8 mouse cellular contexts compared by ENCODE assay signal in the genomic region with DNA sequence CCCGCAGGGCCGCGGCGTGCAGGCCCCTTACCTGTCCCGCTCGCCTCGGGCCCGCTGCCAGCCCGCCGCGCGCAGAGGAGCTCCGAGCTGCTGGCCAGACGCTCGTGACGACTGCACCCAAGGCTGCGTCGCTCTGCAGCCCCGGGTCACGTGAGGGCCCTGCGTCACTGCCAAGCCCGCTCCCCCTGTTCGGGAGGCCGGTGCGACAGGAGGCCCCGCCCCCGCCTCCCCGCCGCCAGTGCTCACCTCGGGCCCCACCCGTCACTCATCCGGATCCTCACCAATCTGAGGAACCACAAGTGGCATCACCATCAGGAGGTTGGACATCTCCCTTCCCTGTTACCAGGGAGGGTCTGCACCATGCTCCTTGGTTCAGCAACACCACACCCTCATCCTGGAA. TPM values are rescaled to one million over a fixed set of nuclear protein-coding genes. Genes with fewer than 3 reads are reported as not detected.
DNase-seq lines count a peak whose midpoint lies in the region; ATAC-seq and TF ChIP-seq lines count a peak whose summit lies in the region.
"Not testable (repeated sequence)": the region's sequence is repeated elsewhere in the genome, so short reads cannot be mapped to it uniquely, and the experiment has no call there.

A gene (minus strand): TSS at position 217 of the 400 bp plus-strand sequence.

- H3K4me1 ChIP-seq in ES-Bruce4 (ENCODE audit: control insufficient read depth, insufficient read depth, low read length); heart, embryonic 14.5 days (ENCODE audit: control insufficient read depth in 2 of 2, insufficient read depth in 2 of 2, low read length in 2 of 2); kidney, postnatal 0 days (replicated peaks; ENCODE audit: insufficient read depth, low read length); limb, embryonic 11.5 days (ENCODE audit: control insufficient read depth, insufficient read depth, low read length); midbrain, embryonic 11.5 days (ENCODE audit: control insufficient read depth, insufficient read depth, low read length); stomach, embryonic 14.5 days (ENCODE audit: control insufficient read depth, insufficient read depth, low read length): not testable (repeated sequence)

- peak; percentile 26 for DNase-seq in cerebellum, adult 11 months
- DNase-seq in kidney, postnatal 0 days (ENCODE audit: low spot score); limb, embryonic 11.5 days (ENCODE audit: low spot score); midbrain, embryonic 11.5 days (ENCODE audit: low spot score, missing footprints): not testable (repeated sequence)

- not testable (repeated sequence) for TF ChIP-seq CTCF in ES-Bruce4 (IDR thresholded peaks at IDR 0.05; ENCODE audit: low read depth, low read length); kidney, postnatal 0 days (IDR thresholded peaks at IDR 0.05; ENCODE audit: low read depth)

- H3K36me3 ChIP-seq in ES-Bruce4 (ENCODE audit: control insufficient read depth, insufficient read depth, low read length, poor library complexity, severe bottlenecking); heart, embryonic 14.5 days (ENCODE audit: control insufficient read depth, insufficient read depth, low read length); kidney, postnatal 0 days (ENCODE audit: insufficient read depth, low read length); limb, embryonic 11.5 days (ENCODE audit: control insufficient read depth, insufficient read depth, low read length); midbrain, embryonic 11.5 days (ENCODE audit: control insufficient read depth, insufficient read depth, low read length); stomach, embryonic 14.5 days (ENCODE audit: control insufficient read depth, insufficient read depth, low read length): not testable (repeated sequence)

- peak within 1 kb of the TSS; percentile 77 for H3K4me3 ChIP-seq in ES-Bruce4 (ENCODE audit: low read depth, low read length)
- peak within 1 kb of the TSS; percentile 18; a peak in 2 of 4 replicates for H3K4me3 ChIP-seq in heart, embryonic 14.5 days (ENCODE audit: control insufficient read depth in 1 of 2, insufficient read depth in 1 of 2, low read depth in 1 of 2, low read length in 2 of 2)
- H3K4me3 ChIP-seq in kidney, postnatal 0 days (replicated peaks; ENCODE audit: low read depth, low read length): peak within 1 kb of the TSS; percentile 16; the same call in 1 of the 2 replicates
- H3K4me3 ChIP-seq in limb, embryonic 11.5 days (ENCODE audit: low read depth, low read length): peak within 1 kb of the TSS; percentile 36
- H3K4me3 ChIP-seq in midbrain, embryonic 11.5 days (ENCODE audit: low read depth, low read length): peak within 1 kb of the TSS; percentile 37
- peak within 1 kb of the TSS; percentile 18 for H3K4me3 ChIP-seq in stomach, embryonic 14.5 days (ENCODE audit: low read depth, low read length)

- TF ChIP-seq EP300 in ES-Bruce4 (IDR thresholded peaks at IDR 0.05; ENCODE audit: insufficient read depth, low read depth, low read length): not testable (repeated sequence)

- no CpG with 5 or more reads among the region's 32 CpGs for WGBS in heart, embryonic 14.5 days
- WGBS in kidney, postnatal 0 days: 29% methylated on average over 8 of the region's 32 CpGs
- no CpG with 5 or more reads among the region's 32 CpGs for WGBS in limb, embryonic 11.5 days
- no CpG with 5 or more reads among the region's 32 CpGs for WGBS in midbrain, embryonic 11.5 days
- WGBS in stomach, embryonic 14.5 days: no CpG with 5 or more reads among the region's 32 CpGs

- TF ChIP-seq POLR2A in ES-Bruce4 (IDR thresholded peaks at IDR 0.05; ENCODE audit: insufficient read depth, low read length): not testable (repeated sequence)

- peak within 1 kb of the TSS; percentile 40; the same call in 1 of the 2 replicates for H3K9ac ChIP-seq in ES-Bruce4 (ENCODE audit: low read depth, poor library complexity, severe bottlenecking)
- not testable (repeated sequence) for H3K9ac ChIP-seq in heart, embryonic 14.5 days (ENCODE audit: low read length); kidney, postnatal 0 days (ENCODE audit: low read depth, low read length); stomach, embryonic 14.5 days (replicated peaks; ENCODE audit: low read depth, low read length)
- peak within 1 kb of the TSS; percentile 22; the same call in 1 of the 2 replicates for H3K9ac ChIP-seq in limb, embryonic 11.5 days (ENCODE audit: low read length)
- peak within 1 kb of the TSS; percentile 62 for H3K9ac ChIP-seq in midbrain, embryonic 11.5 days (ENCODE audit: low read length)

- ATAC-seq in erythroblast, adult 5-6 weeks (replicated peaks; ENCODE audit: low FRiP score, poor library complexity, severe bottlenecking): peak; percentile 96
- ATAC-seq in heart, embryonic 14.5 days (ENCODE audit: insufficient number of reproducible peaks, insufficient read depth, low FRiP score, low read depth): peak; percentile 88
- ATAC-seq in kidney, postnatal 0 days (replicated peaks; ENCODE audit: low FRiP score, low read depth): peak; percentile 94
- peak; percentile 98 for ATAC-seq in limb, embryonic 11.5 days (ENCODE audit: insufficient number of reproducible peaks, low FRiP score, low TSS enrichment, low read depth)
- ATAC-seq in midbrain, embryonic 11.5 days (ENCODE audit: low FRiP score): peak; percentile 98
- ATAC-seq in stomach, embryonic 14.5 days (ENCODE audit: insufficient number of reproducible peaks, insufficient read depth, low FRiP score, low read depth): peak; percentile 96

- peak within 1 kb of the TSS; percentile 56 for H3K4me2 ChIP-seq in heart, embryonic 14.5 days (ENCODE audit: low read length)
- H3K4me2 ChIP-seq in kidney, postnatal 0 days (ENCODE audit: low read length): peak within 1 kb of the TSS; percentile 32
- peak within 1 kb of the TSS; percentile 32 for H3K4me2 ChIP-seq in limb, embryonic 11.5 days (ENCODE audit: low read depth, severe bottlenecking)
- peak within 1 kb of the TSS; percentile 33 for H3K4me2 ChIP-seq in midbrain, embryonic 11.5 days
- H3K4me2 ChIP-seq in stomach, embryonic 14.5 days (replicated peaks; ENCODE audit: low read depth, low read length): peak within 1 kb of the TSS; percentile 34

- H3K9me3 ChIP-seq in ES-Bruce4 (replicated peaks; ENCODE audit: control insufficient read depth, insufficient read depth, low read length, poor library complexity, severe bottlenecking); heart, embryonic 14.5 days (ENCODE audit: control insufficient read depth, low read length); kidney, postnatal 0 days (replicated peaks; ENCODE audit: low read length); limb, embryonic 11.5 days (ENCODE audit: control insufficient read depth, low read length); midbrain, embryonic 11.5 days (ENCODE audit: control insufficient read depth, low read length); stomach, embryonic 14.5 days (ENCODE audit: control insufficient read depth, low read depth, low read length): not testable (repeated sequence)

- H3K27ac ChIP-seq in ES-Bruce4 (ENCODE audit: insufficient read depth, low read length); heart, embryonic 14.5 days (replicated peaks in 1 of 2; ENCODE audit: control insufficient read depth in 1 of 2, insufficient read depth in 1 of 2, low read depth in 2 of 2, low read length in 2 of 2); kidney, postnatal 0 days; limb, embryonic 11.5 days (replicated peaks; ENCODE audit: low read depth, low read length); stomach, embryonic 14.5 days (ENCODE audit: low read length): not testable (repeated sequence)
- H3K27ac ChIP-seq in midbrain, embryonic 11.5 days (ENCODE audit: low read depth, low read length): peak within 1 kb of the TSS; percentile 22; the same call in 1 of the 2 replicates

- H3K27me3 ChIP-seq in ES-Bruce4 (ENCODE audit: control insufficient read depth, insufficient read depth, low read length, poor library complexity, severe bottlenecking); heart, embryonic 14.5 days (ENCODE audit: control insufficient read depth, insufficient read depth, low read length); kidney, postnatal 0 days (ENCODE audit: insufficient read depth, low read length); limb, embryonic 11.5 days (ENCODE audit: control insufficient read depth, insufficient read depth, low read length); midbrain, embryonic 11.5 days (ENCODE audit: control insufficient read depth, insufficient read depth, low read length); stomach, embryonic 14.5 days (ENCODE audit: control insufficient read depth, insufficient read depth, low read length): not testable (repeated sequence)

RNA-seq across cellular contexts. Expression of the gene that starts here (rescaled TPM):
- 42.4 and 46.5 TPM in 2 replicates for polyA plus RNA-seq in ES-Bruce4 (2011; ENCODE audit: insufficient read depth, insufficient read length, low read depth, missing spikeins)
- total RNA-seq in erythroblast, adult 5-6 weeks (2015; ENCODE audit: low replicate concordance): not detected in 2 replicates
- not detected in 2 replicates for total RNA-seq in erythroblast, adult 5-6 weeks (2017; ENCODE audit: low replicate concordance)
- polyA plus RNA-seq in heart, embryonic 14.5 days (2014; fragmentation: Nextera tagmentation; extraction: Ambion mirVana): 13.5 and 18.9 TPM in 2 replicates
- polyA plus RNA-seq in kidney, postnatal 0 days (2015; fragmentation: Nextera tagmentation; extraction: Ambion mirVana): 74.9 and 76.2 TPM in 2 replicates
- polyA plus RNA-seq in limb, embryonic 11.5 days (2014; fragmentation: Nextera tagmentation; extraction: Ambion mirVana): 242 and 252 TPM in 2 replicates
- polyA plus RNA-seq in midbrain, embryonic 11.5 days (2014; fragmentation: Nextera tagmentation; extraction: Ambion mirVana): 318 and 322 TPM in 2 replicates
- polyA plus RNA-seq in stomach, embryonic 14.5 days (2014; fragmentation: Nextera tagmentation; extraction: Ambion mirVana): 104 and 108 TPM in 2 replicates

Comparison
In these comparisons a context has a peak if more than half of its experiments do, and no peak if none do; other contexts are left out.
1. Peak in ATAC-seq in erythroblast, adult 5-6 weeks; RNA of the gene not detected or under 1 TPM.
2. H3K4me3 ChIP-seq: peak in every context shown above with its lines; median percentile 77 in ES-Bruce4; 37 in midbrain, embryonic 11.5 days; 36 in limb, embryonic 11.5 days; 18 in heart, embryonic 14.5 days; 18 in stomach, embryonic 14.5 days; 16 in kidney, postnatal 0 days.